Mouse (Mus musculus): Measurements from ENCODE around the gene Plcb1. TPM values are rescaled to one million over a fixed set of nuclear protein-coding genes. Genes with fewer than 3 reads are reported as not detected.

Plcb1 gene
- polyA plus RNA-seq, 1 experiment = 0.11 TPM

DNA sequence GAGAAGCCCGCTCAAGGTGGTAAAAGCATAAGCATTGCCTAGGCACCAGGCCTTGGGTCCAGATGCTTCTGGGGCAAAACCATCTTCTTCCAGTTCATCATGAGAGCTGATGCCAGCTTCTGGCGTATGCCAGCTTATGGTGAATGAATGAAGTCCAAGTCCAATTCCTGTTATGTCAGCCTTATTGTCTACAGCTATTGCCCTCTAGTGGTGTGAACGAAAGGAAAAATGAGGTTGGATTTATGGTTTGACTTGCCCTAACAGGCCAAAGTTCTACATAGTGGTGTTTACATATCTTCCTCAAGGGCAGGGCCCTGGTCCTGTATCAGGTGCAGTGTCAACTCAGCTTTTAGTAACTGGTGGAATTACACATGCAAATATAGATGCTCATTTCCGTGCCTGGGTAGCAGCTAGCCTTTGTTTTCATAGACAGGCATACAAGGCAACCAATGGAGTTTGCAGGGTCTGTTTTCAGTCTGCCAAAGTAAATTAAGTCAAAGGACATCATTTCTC is 138.3 kb downstream of the Plcb1 start:
- no peak for TF ChIP-seq POLR2A (IDR thresholded peaks at IDR 0.05; ENCODE audit: borderline replicate concordance, low read depth, low read length)
- H3K27ac ChIP-seq (ENCODE audit: insufficient read depth, low read depth, low read length) = no peak overlapping the region
- H3K4me1 ChIP-seq (ENCODE audit: control insufficient read depth, insufficient read depth, low read length) = no peaks in the 10 kb centered on the region
- H3K4me3 ChIP-seq (ENCODE audit: insufficient read depth, low read length) = no peak overlapping the region

GRCm38 (mm10) chr2:134926266-134926665 is 140.4 kb downstream of the Plcb1 start:
- TF ChIP-seq POLR2A (IDR thresholded peaks at IDR 0.05; ENCODE audit: borderline replicate concordance, low read depth, low read length) (no peak), CTCF (IDR thresholded peaks at IDR 0.05; ENCODE audit: low read depth, low read length) (no peak)

GRCm38 (mm10) chr2:134927072-134927471 is 141.2 kb downstream of the Plcb1 start:
- no peak overlapping the region for H3K27ac ChIP-seq (ENCODE audit: insufficient read depth, low read depth, low read length)
- no peak for TF ChIP-seq CTCF (IDR thresholded peaks at IDR 0.05; ENCODE audit: low read depth, low read length)
- TF ChIP-seq POLR2A (IDR thresholded peaks at IDR 0.05; ENCODE audit: borderline replicate concordance, low read depth, low read length) = no peak
- no peak overlapping the region for H3K4me3 ChIP-seq (ENCODE audit: insufficient read depth, low read length)
- H3K4me1 ChIP-seq (ENCODE audit: control insufficient read depth, insufficient read depth, low read length) = no peaks in the 10 kb centered on the region

More at GRCm38 (mm10) chr2:134926266-134926665, 140.4 kb downstream of the Plcb1 start:
- Histone ChIP-seq H3K27ac (ENCODE audit: insufficient read depth, low read depth, low read length) (no peak overlapping the region), H3K4me1 (ENCODE audit: control insufficient read depth, insufficient read depth, low read length) (no peaks in the 10 kb centered on the region), H3K4me3 (ENCODE audit: insufficient read depth, low read length) (no peak overlapping the region)

GRCm38 (mm10) chr2:134929452-134929851 is 143.6 kb downstream of the Plcb1 start:
- Histone ChIP-seq H3K4me3 (ENCODE audit: insufficient read depth, low read length) (no peak overlapping the region), H3K27ac (ENCODE audit: insufficient read depth, low read depth, low read length) (no peak overlapping the region), H3K4me1 (ENCODE audit: control insufficient read depth, insufficient read depth, low read length) (no peaks in the 10 kb centered on the region)
- no peak for TF ChIP-seq POLR2A (IDR thresholded peaks at IDR 0.05; ENCODE audit: borderline replicate concordance, low read depth, low read length)
- no peak for TF ChIP-seq CTCF (IDR thresholded peaks at IDR 0.05; ENCODE audit: low read depth, low read length)

- Histone ChIP-seq H3K4me1 (ENCODE audit: control insufficient read depth, insufficient read depth, low read length) (no peaks in the 10 kb centered on the region), H3K27ac (ENCODE audit: insufficient read depth, low read depth, low read length) (no peak overlapping the region), H3K4me3 (ENCODE audit: insufficient read depth, low read length) (no peak overlapping the region)
- no peak for TF ChIP-seq POLR2A (IDR thresholded peaks at IDR 0.05; ENCODE audit: borderline replicate concordance, low read depth, low read length)
- TF ChIP-seq CTCF (IDR thresholded peaks at IDR 0.05; ENCODE audit: low read depth, low read length) = no peak
Observed at GRCm38 (mm10) chr2:134930961-134931360, 145.1 kb downstream of the Plcb1 start.

DNA sequence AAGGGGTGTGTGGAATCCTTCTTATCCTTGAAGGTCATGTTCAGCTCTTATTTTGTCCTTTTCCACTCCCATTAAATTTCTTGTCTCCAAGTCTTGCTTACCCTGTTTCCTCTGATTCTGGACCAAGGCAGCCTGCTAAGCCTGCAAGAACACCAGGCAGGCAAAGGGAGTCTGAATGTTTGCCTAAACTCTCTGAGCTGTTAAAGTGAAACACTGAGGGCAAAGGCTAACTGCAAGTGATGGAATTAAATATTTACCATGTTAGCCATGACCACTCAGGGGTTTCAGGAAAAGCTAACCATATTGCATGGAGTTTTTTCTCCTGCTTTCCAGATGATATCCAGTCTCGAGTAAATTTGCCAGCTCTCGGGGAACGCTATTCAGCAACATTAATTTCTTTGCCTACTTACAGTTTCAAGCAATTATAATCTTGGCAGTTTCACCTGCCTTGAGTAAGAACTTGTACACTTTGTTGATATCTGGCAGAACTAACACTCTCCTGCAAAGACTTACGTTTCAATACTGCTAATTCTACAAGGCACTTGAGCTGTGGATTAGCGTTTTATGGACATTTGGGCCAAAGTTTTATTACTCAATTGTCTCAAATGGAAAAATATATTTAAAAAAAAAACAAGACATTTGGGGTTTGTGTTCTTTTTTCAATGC is 146.0 kb downstream of the Plcb1 start:
- Histone ChIP-seq H3K4me1 (ENCODE audit: control insufficient read depth, insufficient read depth, low read length) (no peaks in the 10 kb centered on the region), H3K27ac (ENCODE audit: insufficient read depth, low read depth, low read length) (no peak overlapping the region), H3K4me3 (ENCODE audit: insufficient read depth, low read length) (no peak overlapping the region)
- TF ChIP-seq CTCF (IDR thresholded peaks at IDR 0.05; ENCODE audit: low read depth, low read length) = no peak
- no peak for TF ChIP-seq POLR2A (IDR thresholded peaks at IDR 0.05; ENCODE audit: borderline replicate concordance, low read depth, low read length)

DNA sequence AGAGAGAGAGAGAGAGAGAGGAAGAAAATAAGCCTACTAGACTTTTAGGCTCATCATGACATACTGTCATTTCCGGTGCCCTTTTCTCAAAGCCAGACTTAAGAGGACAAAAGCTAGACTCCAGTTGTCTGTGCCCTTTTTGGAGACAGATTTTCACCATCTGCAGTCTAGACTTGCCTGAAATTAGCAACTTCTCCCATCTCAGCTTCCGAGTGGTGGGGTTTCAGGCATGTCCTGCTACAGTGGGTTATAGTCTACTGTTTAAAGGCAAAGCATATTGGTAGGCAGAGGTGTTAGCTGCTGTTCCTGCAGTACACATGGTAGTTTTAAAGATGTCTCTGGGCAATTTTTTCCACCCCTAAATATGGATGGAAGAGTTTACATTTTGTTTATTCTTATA is 149.6 kb downstream of the Plcb1 start:
- Histone ChIP-seq H3K4me3 (ENCODE audit: insufficient read depth, low read length) (no peak overlapping the region), H3K27ac (ENCODE audit: insufficient read depth, low read depth, low read length) (no peak overlapping the region), H3K4me1 (ENCODE audit: control insufficient read depth, insufficient read depth, low read length) (no peaks in the 10 kb centered on the region)
- no peak for TF ChIP-seq POLR2A (IDR thresholded peaks at IDR 0.05; ENCODE audit: borderline replicate concordance, low read depth, low read length)
- TF ChIP-seq CTCF (IDR thresholded peaks at IDR 0.05; ENCODE audit: low read depth, low read length) = no peak

DNA sequence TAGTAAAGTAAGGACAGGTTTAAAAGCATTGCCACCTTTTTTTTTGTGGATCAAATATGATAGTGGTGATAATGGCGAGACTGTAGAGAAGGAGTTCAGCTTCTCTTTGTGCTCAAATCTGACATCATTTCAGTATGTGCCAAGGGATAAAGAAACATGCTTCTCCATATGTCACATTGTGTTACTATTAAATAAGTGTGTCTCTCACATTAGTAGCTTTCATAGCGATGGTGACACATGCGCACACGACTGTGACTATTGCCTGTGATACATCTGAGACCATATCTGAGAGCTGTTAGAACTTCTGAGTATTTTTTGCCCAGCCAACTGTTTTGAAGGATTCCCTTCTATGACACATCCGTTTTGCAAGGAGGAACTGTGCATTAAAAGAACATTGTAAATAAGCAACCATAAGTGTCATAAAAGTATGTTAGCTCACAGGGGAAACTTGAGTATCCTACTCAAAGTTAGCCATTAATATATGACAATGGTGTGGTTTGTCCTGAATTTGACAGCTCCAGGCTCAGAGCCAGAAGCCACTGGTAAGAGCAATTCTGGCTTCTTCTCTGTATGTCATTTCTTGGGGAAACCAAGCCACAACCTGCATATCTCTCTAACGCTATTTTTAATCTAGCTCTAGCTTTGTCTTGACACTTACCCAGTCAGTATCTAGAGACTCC is 150.2 kb downstream of the Plcb1 start:
- no peak overlapping the region for H3K27ac ChIP-seq (ENCODE audit: insufficient read depth, low read depth, low read length)
- H3K4me1 ChIP-seq (ENCODE audit: control insufficient read depth, insufficient read depth, low read length) = no peaks in the 10 kb centered on the region
- H3K4me3 ChIP-seq (ENCODE audit: insufficient read depth, low read length) = no peak overlapping the region
- TF ChIP-seq CTCF (IDR thresholded peaks at IDR 0.05; ENCODE audit: low read depth, low read length) = no peak
- TF ChIP-seq POLR2A (IDR thresholded peaks at IDR 0.05; ENCODE audit: borderline replicate concordance, low read depth, low read length) = no peak

GRCm38 (mm10) chr2:134937666-134938065 is 151.8 kb downstream of the Plcb1 start:
- Histone ChIP-seq H3K4me3 (ENCODE audit: insufficient read depth, low read length) (no peak overlapping the region), H3K4me1 (ENCODE audit: control insufficient read depth, insufficient read depth, low read length) (no peaks in the 10 kb centered on the region), H3K27ac (ENCODE audit: insufficient read depth, low read depth, low read length) (no peak overlapping the region)
- TF ChIP-seq POLR2A (IDR thresholded peaks at IDR 0.05; ENCODE audit: borderline replicate concordance, low read depth, low read length) (no peak), CTCF (IDR thresholded peaks at IDR 0.05; ENCODE audit: low read depth, low read length) (no peak)

- Histone ChIP-seq H3K4me1 (ENCODE audit: control insufficient read depth, insufficient read depth, low read length) (no peaks in the 10 kb centered on the region), H3K27ac (ENCODE audit: insufficient read depth, low read depth, low read length) (no peak overlapping the region), H3K4me3 (ENCODE audit: insufficient read depth, low read length) (no peak overlapping the region)
- TF ChIP-seq CTCF (IDR thresholded peaks at IDR 0.05; ENCODE audit: low read depth, low read length) (no peak), POLR2A (IDR thresholded peaks at IDR 0.05; ENCODE audit: borderline replicate concordance, low read depth, low read length) (no peak)
Observed at GRCm38 (mm10) chr2:134942039-134942438, 156.2 kb downstream of the Plcb1 start.
